Mouse (Mus musculus): Measurements from ENCODE around the gene Gm3033. TPM values are rescaled to one million over a fixed set of nuclear protein-coding genes. Genes with fewer than 3 reads are reported as not detected.
"Not testable (repeated sequence)": the region's sequence is repeated elsewhere in the genome, so short reads cannot be mapped to it uniquely, and the experiment has no call there.

Gene Gm3033
- not detected for total RNA-seq (2021)
- long read RNA-seq, experiment 1 = 0 reads
- long read RNA-seq, experiment 2 = 0 reads

- DNase-seq = not testable (repeated sequence)
Observed at GRCm38 (mm10) chr14:3845945-3846344, at the start of gene Gm3033. Gene Gm3033 (plus strand): TSS chr14:3846245.

DNA sequence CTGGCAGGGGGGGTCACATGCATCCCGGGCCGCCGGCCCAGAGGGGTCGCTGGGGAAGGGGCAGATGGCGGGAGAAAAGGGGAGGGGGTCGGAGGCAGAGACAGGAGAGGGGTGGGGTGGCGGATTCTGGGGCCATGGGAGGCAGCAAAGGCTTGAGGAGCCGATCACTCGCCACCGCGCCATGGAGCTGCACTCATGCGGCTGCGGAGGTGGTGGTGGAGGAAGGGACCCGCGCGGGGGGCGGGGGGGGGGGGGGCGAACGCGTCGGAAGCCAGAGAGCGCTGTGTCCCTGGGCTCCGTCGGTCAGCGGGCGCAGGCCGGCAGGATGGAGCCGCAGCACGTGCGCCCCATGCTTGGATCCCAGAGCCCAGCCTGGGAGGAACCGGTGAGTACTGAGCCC is 36.3 kb upstream of the Gm3033 start, which contains the start of gene Gm3002:
TSS of gene Gm3002 (plus strand) at position 301 of the 400 bp plus-strand sequence.
- DNase-seq = not testable (repeated sequence)

GRCm38 (mm10) chr14:3883872-3884271 is 37.8 kb downstream of the Gm3033 start, which contains the start of gene Gm2916:
Gene Gm2916 (plus strand): TSS chr14:3884172.
- not testable (repeated sequence) for DNase-seq

Other genes starting within 250 kb of the Gm3033 start
- gene Gm3012, start 211.7 kb upstream of the Gm3033 start, total RNA-seq (2021) = not detected
- gene Gm3020, start 194.2 kb upstream of the Gm3033 start, total RNA-seq (2021) = not detected
- gene Gm3043, start 157.5 kb upstream of the Gm3033 start, total RNA-seq (2021) = not detected
- under 1 TPM in 1 of 2 experiments, not detected in 1; 0.20 TPM for gene Gm3002, start 36.2 kb upstream of the Gm3033 start, total RNA-seq (2021)
- gene Gm2916, start 37.9 kb downstream of the Gm3033 start, total RNA-seq (2021) = not detected
- gene Gm3029, start 85.5 kb downstream of the Gm3033 start, total RNA-seq (2021) = not detected
- gene Gm3095, start 117.3 kb downstream of the Gm3033 start, total RNA-seq (2021) = not detected
- not detected for gene Gm3099, start 152.1 kb downstream of the Gm3033 start, total RNA-seq (2021)
- under 1 TPM; 0.16 to 0.83 TPM for gene Gm5796, start 177.7 kb downstream of the Gm3033 start, total RNA-seq (2021)
- not detected for gene Gm3115, start 237.9 kb downstream of the Gm3033 start, total RNA-seq (2021)